Mouse (Mus musculus) T-helper 2 cell (primary cell): ENCODE results near the gene Tdrd1.
"Not testable (repeated sequence)": the region's sequence is repeated elsewhere in the genome, so short reads cannot be mapped to it uniquely, and the experiment has no call there.

Source experiments
- in situ Hi-C: fragments of 300-600 bp; cut with MboI, MseI; formaldehyde crosslinking; loops from one replicate; pipeline ENCODE4 v1.15.1; 2025; ENCODE audit warnings: high pct_unique_total_duplicates

Tdrd1 gene

GRCm38 (mm10) chr19:56826047-56826631, at the start of gene Tdrd1:
Gene Tdrd1, plus strand, starts transcription at chr19:56826209.
- in situ Hi-C loops, result no loop called here

DNA sequence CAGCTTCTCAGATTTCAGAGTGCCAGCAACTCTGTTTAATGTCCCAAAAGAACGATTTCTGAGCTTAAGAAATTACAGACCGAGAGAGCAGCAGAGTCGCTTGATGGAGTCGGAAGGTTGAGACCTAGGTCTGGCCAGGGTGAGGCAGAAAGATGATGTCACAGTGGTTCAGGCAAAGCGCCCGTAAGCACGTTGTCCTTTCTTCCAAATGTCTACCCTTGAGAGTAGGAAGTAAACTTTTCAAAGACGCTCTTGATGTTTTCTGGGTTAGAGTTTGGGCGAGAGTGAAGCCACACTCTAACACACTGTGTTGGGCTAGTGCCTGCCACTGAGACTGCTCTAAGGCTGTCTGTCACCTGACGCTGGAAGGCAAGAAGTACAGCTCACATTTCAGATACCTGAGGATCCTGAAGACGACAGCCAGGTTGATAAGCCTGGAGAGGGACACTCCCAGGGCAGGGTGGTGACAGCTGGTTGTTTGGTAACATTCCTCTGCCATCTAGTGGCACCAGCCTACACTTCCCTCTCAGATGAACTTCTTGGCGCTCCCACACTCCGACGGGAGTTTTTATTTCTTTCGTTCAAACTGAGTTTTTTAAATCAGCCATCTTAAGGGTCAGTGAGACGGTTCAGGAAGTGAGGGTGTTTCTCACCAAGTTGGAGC, 49.2 kb upstream of the Tdrd1 start:
- in situ Hi-C loops, result no loop called here

DNA sequence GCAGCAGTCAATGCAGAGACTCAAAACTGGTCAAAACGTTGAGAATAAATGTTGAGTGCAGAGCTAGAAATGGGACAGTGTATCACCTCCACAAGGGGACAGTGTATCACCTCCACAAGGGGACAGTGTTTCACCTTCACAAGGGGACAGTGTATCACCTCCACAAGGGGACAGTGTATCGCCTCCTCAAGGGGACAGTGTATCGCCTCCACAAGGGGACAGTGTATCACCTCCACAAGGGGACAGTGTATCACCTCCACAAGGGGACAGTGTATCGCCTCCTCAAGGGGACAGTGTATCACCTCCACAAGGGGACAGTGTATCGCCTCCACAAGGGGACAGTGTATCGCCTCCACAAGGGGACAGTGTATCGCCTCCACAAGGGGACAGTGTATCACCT, 47.5 kb upstream of the Tdrd1 start:
- in situ Hi-C loops, result not testable (repeated sequence)

DNA sequence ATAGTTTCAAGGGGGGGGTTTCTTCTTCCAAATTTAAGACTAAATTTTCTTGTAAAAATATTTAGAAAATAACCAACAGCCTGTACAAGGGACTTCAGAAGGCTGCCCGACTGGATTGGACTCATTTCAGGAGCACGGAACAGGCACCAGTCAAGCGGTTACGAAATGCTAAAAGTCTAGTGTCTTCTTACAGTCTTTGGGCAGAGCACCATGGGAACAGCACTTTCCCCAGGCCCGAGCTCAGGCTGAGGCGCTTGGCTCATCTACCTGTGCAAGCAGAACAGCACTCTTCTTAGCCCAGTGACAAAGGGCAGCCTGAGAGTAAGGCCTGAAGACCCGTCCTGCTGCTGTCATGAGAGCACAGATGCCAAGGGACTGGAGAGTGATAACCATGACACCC, 38.1 kb upstream of the Tdrd1 start:
- in situ Hi-C loops, result no loop called here

- in situ Hi-C loops, result no loop called here
Observed at GRCm38 (mm10) chr19:56788952-56789351, 37.1 kb upstream of the Tdrd1 start.

- in situ Hi-C loops, result no loop called here
Observed at GRCm38 (mm10) chr19:56797376-56797775, 28.6 kb upstream of the Tdrd1 start.

DNA sequence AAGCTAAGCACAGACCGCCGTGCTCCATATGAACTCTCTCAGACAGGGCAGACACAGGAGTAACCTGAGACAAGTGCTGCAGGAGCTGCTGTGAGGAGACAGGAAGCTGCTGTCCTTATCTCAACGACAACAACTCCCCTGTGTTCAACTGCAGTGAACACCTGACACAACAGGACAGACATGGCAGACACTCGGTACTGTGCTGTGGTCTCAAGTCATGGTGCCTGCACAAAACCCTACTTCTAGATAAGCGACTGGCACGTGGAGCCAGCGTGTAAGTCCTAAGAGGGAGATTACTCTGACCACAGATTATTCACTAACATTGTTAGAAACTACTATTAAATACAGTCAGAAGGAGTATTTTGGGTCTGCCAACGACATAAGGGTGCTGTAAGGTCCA, 25.8 kb upstream of the Tdrd1 start:
- in situ Hi-C loops, result no loop called here

DNA sequence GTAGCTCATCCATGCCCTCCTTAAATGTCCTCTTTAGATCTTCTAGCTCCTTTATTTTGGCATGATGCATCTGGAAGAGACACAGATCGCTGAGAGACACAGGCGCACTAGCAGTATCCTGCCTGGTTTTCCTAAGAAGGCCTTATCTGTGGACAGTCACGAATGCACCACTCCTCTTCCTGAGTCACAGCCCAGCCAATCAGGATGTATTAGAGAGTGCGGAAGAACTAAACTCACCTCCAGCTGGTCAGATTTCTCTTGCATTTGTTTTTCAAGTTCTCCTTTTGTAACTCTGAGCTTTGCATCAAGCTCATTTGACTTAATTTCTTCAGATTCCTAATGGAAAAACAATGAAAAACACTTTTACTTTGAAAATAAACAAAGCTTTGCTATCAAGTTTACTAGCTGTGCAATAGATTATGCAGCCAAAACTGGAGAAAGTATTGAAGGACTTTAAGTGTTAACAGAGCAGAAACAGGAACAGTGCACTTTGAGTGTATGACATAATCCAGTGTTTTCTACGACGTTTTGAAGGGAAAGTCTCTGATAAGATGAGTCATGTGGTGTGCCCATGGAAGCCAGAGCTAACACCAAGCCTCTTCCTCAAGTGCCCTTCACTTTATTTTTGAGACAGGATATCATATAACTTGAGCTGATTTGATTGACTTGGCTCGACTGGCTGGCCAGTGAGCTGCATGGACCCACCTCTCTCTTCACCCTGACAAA, 24.9 kb upstream of the Tdrd1 start:
- in situ Hi-C loops, result no loop called here

DNA sequence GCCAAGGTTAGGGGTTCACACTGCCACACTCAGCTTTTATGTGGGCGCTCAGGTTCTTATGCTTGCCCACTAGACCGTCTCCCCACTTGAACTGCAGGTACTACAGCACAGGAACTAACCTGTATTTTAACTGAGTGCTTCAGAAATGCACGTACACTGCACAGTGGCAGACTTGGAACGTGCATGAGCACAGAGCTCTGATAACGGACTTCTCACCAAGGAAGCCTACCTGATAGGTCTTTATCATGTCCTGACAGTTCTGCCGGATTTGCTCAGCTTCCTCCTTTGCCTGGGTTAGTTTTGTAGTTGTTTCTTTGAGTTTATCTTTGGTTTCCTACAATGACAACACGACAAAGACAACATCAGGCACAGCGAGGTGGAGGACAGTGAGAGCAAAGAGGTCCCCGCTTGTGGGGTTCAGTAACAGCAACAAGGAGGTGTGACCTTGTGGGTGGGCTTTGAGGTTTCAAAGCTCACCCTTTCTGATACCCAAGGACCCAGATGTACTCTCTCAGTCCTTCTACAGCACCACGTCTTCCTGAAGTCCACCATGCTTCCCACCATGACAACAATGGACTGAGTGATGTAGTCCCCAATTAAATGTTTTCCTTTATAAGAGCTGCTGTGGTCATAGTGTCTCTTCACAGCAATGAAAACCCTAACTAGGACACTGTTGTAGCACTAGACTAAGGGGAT, 24.2 kb upstream of the Tdrd1 start:
- in situ Hi-C loops, result no loop called here

GRCm38 (mm10) chr19:56802352-56802746, 23.7 kb upstream of the Tdrd1 start:
- in situ Hi-C loops, result no loop called here

DNA sequence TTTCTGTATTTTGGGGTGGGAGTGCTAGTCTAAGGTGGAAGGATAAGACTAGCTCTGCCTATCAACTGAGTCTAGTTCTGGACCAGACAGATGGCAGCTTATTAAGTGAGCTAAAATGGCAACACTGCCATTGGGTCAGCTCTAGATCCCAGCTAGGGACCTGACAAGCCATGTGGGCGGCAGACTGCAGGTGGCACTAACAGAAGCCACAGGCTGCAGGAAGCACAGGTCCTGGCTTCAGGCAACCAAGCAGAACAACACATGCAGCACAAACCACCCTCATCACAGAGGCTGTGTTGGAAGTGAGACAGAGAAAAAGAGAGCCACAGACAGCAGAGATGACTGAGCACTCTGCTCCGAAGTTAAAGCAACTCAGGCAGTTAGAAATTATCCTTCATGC, 20.6 kb upstream of the Tdrd1 start:
- in situ Hi-C loops, result no loop called here

GRCm38 (mm10) chr19:56807122-56807521, 18.9 kb upstream of the Tdrd1 start:
- in situ Hi-C loops, result no loop called here

DNA sequence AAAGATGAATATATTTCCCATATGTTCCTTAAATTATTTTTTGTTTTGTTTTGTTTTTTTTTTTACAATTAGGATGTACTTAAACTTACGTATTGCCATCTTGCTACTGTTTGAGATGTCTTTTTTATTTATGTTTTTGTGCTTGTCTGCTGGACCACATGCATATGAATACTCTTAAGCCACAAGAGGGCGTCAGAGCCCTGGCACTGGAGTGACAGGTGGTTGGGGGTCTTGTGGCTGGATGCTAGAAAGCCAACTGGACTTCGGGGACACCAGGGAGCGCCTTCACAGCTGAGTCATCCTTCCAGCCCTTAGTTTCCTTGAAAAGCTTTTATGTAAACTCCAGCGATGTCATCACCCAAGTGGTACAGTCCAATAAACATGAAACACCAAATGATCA, 17.2 kb upstream of the Tdrd1 start:
- in situ Hi-C loops, result no loop called here

DNA sequence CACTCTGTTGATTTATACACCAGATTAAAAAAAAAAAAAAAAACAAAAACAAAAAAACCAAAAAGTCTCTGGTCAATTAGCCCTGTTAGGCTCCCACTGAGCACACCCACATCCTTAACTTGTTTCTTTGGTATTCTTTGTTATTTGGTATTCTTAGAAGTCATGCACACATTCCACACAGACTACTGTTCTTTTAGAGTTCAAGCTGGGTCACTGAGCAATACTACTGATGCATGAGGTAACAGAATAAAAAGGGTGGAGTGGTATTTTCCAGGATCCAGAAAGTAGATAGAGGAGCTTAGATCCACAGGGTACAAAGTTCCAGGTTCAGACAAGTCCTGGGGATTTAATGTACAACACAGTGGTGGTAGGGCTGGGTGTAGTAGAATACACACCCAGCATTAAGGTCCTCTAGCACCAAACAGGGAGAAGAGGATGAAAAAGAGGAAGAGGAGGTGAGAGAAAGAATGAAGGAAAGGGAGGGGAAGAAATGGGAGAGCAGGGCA, 15.3 kb upstream of the Tdrd1 start:
- in situ Hi-C loops, result loop anchor here (10.0 kb wide), 1 partner anchor 226 kb away; no protein-coding TSS in a partner anchor

DNA sequence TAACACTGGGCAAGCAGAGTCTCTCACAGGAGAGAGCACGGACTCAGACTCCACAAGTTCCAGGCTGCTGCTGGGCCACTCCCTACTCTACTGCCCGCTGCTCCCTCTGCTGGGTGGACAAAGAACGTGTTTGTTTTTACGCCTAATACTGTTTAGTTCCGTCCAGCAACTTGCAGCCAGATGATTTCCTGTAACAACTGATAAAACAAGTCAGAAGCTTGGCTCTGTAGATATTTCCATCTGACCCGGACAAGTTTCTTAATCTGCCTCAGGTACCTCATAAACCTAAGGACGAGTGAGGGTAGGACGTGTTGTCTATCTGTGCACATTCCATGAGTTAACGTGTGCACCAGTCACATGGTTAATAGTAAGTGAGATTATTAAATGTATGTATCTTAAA, 14.4 kb upstream of the Tdrd1 start:
- in situ Hi-C loops, result loop anchor here (10.0 kb wide), 1 partner anchor 227 kb away; no protein-coding TSS in a partner anchor

DNA sequence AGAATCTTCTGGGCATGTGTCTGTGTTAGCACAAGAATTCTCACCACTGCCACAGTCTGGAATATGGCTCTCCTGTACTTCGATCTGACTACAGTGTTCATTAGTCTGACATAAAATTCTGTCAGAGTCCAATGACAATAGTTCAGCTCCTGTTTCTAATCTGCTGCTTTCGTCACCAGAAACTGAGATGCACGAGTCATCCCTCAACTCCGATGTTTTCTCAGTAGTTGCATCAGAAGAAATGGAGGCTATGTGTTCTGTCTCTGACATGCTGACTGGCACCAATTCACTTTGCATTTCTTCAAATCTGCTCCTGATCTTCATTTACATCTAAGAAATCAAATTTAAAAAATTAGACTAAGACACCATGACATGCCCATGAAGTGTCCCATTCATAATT, 12.6 kb upstream of the Tdrd1 start:
- in situ Hi-C loops, result loop anchor here (10.0 kb wide), 1 partner anchor 229 kb away; no protein-coding TSS in a partner anchor

GRCm38 (mm10) chr19:56817851-56818526, 8.0 kb upstream of the Tdrd1 start:
- in situ Hi-C loops, result loop anchor here (10.0 kb wide), 1 partner anchor 233 kb away; no protein-coding TSS in a partner anchor

DNA sequence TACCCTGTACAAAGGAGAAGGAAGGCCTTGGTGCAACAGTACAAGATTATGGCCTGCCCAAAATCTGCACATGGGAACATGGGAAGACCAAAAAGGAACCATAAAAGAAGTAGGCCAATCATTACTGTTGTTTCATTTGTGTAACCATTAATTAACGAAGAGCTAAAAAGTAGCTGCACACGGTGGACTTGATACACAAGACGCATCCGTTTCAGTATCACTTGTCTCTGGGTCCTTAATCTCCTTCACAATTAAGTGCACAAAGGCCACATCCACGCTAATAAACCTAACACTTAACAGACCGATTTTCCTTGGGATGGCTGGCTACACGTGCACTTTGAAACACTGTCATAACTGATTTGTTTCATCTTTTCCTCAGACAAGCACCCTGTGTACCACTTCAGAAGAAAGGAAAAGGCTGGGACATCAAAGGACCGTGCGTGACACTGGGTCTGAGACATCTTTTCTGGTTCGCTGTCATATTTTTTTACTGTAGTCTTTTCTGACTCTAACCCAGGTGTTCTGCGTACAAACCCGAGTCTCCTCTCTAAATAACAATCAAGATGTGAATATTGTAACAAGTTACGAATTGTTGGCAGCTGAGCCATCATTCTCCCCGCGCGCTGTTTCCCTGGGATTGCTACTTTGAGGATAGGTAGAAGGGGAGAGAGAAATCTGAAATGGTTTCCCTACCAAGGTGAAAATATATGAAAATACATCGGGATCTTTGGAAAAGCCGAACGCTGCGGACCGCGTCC, 4.8 kb upstream of the Tdrd1 start:
- in situ Hi-C loops, result no loop called here

GRCm38 (mm10) chr19:56821798-56822447, 4.1 kb upstream of the Tdrd1 start, which contains the start of gene Ccdc186:
Gene Ccdc186, minus strand, starts transcription at chr19:56822190.
- in situ Hi-C loops, result no loop called here

- in situ Hi-C loops, result no loop called here
Observed at GRCm38 (mm10) chr19:56822448-56822836, 3.6 kb upstream of the Tdrd1 start.
